Mouse (Mus musculus): ENCODE results near the gene Slc12a4.
"Not testable (repeated sequence)": the region's sequence is repeated elsewhere in the genome, so short reads cannot be mapped to it uniquely, and the experiment has no call there.

DNA sequence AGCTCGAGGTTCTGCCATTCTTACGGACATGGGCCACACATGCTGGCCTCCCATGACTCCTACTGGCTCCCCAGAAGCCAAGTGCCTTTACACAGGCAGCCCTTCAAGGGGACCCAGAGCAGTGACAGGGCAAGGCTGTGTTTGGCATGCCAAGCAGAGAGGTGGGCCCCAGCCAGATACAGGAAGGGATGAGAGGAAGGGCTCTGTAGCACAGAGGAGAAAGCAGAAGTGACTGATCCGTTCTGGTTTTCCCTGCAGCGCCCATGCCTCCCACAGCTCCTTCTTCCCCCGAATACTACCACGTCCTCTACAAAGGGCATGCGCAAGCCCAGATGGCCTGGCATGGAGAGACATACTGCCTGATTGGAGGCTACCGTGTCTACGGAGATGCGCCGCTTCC is 17.5 kb upstream of the Slc12a4 start:
- TF ChIP-seq GATA1, TAL1 (IDR thresholded peaks at IDR 0.05; ENCODE audit: low read length): not testable (repeated sequence)

Measured in erythroblast, embryonic 14.5 days (primary cell).